Mouse (Mus musculus) adrenal gland, postnatal 25 days (tissue): ENCODE measurements around the gene Susd5. TPM values are rescaled to one million over a fixed set of nuclear protein-coding genes. Genes with fewer than 3 reads are reported as not detected.
"Not testable (repeated sequence)": the region's sequence is repeated elsewhere in the genome, so short reads cannot be mapped to it uniquely, and the experiment has no call there.

Experiments used
- DNase-seq: peaks from one replicate; pipeline ENCODE4 v3.0.0; 2021; ENCODE audit warnings: mixed read lengths
- total RNA-seq: library from RNA; stranded (reverse); gene quantifications from 2 replicates; pipeline ENCODE4 v1.2.3, GENCODE M21; 2021

The Susd5 gene
- total RNA-seq, 1 experiment from 2014 or later, result 0.12 TPM

- no peak for DNase-seq
Measured at GRCm38 (mm10) chr9:114073681-114074080, 16.7 kb downstream of the Susd5 start.

GRCm38 (mm10) chr9:114086422-114086821 is 29.5 kb downstream of the Susd5 start:
- DNase-seq, result no peak

DNA sequence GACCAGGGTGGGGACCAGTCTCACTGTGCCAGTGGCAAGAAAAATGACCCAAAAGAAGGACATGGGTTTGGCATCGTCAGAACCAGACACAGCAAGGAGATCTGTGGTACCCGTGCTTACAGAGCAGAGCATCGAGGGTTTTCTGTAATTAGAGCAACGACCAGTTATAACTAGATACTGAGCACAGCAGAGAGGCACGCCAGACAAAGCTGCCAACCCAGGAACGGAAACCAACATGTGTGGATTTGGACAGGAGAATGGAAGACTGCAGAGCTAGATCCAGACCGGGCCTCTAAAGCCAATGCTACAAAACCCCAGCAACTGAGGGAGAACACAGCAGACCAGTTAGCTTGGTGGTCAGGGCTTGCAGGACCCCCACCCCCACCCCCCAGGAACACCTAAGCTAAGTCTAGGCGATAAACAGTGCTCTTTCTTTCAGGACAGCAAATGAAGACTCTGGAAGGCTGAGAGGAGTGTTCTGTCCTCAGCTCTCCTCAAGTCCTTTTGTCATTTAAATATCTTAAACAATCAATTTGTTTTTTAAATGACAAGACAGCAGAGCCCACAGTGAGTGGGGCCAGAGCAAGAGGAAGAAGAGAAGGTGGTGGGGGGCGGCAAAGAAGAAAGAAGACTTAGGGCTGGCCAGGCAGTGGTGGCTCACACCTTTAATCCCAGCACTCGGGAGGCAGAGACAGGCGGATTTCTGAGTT is 30.3 kb downstream of the Susd5 start:
- no peak for DNase-seq

GRCm38 (mm10) chr9:114088885-114089284 is 31.9 kb downstream of the Susd5 start:
- not testable (repeated sequence) for DNase-seq

DNA sequence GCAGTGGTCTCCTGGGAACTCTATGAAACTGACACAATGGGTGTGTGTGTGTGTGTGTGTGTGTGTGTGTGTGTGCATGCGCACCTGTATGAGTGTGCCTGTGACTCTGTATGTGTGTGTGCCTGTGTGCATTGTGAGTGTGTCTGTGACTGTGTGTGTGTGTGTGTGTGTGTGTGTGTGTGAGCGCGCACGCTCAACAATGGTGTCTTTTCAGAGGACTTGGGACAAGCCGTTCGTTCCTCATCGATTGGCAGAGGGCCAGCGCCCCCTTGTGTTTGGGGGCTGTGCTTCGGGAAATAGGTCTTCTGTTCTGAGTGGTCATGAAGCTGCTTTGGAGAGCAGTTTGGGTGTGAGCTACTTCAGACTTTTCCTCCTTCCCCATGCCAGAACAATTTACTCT is 35.2 kb downstream of the Susd5 start:
- DNase-seq, result not testable (repeated sequence)

- DNase-seq, result no peak
Measured at GRCm38 (mm10) chr9:114094854-114095253, 37.9 kb downstream of the Susd5 start.

GRCm38 (mm10) chr9:114098716-114099302 is 41.9 kb downstream of the Susd5 start:
- DNase-seq, result no peak

DNA sequence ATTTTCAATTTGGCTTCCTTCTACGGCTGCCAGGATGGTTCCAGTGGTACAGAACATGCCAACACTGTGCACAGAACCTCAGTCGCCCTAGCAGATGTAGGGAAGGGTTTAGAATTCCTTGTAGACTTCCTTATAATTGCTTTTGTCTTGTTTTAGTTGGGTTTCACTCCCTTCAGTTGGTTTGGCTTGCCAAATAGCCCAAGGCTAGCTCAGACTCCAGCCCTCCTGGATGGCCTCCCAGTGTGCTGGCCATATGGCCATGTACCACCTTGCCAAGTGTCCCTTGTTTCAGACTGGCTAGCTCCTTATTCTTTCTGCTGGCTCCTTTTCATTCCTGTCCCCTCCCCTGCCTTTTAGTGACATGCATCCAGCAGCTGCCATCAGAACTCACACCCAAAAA is 53.3 kb downstream of the Susd5 start:
- no peak for DNase-seq

DNA sequence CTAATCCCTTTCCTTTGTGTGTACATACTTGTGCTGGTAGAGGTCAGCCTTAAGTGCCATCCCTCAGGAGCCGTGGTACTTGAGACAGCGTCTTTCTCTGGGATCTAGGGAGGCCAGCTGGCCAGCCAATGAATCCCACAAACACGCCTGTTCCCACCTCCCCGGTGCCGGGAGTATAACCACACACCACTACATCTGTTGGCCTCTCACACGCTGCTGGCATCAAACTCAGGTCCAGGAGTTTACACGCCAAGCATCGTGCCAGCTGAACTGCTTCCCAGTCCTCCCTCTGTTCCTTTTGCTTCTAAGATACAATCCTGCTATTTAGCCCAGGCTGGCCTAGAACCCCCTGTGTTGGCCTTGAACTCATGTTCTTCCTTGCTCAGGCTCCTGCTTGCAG is 54.2 kb downstream of the Susd5 start:
- DNase-seq, result no peak

GRCm38 (mm10) chr9:114112226-114112625 is 55.3 kb downstream of the Susd5 start:
- no peak for DNase-seq

DNA sequence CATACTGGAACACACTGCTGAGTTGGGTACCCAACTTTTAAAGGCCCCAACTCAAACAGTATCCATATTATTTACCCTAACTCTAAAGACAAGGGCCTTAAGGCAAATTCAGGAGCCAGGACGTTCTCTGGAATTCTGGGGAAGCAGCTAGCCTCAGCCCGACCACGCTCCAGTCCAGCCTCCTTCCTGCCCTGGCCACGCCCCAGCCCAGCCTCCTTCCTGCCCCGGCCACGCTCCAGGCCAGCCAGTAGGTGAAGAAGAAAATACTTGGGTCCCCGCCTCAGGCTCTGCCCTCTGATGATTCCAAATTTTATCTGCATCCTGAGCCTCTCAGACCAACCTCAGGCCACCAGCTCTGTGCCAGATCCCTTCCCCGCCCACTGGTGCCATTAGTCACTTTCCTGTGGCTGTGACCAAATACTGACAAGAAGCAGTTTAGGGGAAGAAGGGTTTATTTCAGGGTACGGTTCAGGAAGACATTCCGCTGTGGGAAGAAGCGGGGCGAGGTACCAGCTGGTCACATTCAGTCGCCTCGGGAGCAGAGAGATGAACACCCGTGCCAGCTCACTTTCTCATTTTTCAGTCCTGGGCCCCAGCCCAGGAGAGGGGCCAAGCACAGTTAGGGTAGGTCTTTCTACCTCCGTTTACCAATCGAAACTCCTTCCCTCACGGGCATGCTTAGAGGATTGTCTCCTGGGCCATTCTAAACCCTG is 57.1 kb downstream of the Susd5 start:
- no peak for DNase-seq

DNA sequence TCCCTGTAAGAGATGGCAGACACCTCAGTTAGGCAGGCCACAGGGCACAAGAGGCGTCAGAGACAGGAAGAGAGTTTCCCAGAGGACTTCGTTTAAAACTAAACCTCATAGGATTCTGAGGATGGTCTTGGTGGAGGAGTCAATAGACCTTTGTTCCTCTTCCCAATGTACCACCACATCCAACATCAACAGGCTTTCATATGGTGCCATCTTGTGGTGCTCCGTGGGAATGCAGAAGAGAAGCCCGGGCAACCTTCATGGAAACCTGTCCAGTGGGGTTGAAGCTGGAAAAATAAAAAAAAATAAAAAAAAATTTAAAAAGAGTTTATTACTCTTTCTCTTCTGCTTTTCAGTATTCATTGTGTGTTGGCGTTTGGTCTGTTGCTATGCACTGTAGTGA is 59.7 kb downstream of the Susd5 start:
- peak; percentile 54 for DNase-seq

- not testable (repeated sequence) for DNase-seq
Measured at GRCm38 (mm10) chr9:114122862-114123261, 65.9 kb downstream of the Susd5 start.

DNA sequence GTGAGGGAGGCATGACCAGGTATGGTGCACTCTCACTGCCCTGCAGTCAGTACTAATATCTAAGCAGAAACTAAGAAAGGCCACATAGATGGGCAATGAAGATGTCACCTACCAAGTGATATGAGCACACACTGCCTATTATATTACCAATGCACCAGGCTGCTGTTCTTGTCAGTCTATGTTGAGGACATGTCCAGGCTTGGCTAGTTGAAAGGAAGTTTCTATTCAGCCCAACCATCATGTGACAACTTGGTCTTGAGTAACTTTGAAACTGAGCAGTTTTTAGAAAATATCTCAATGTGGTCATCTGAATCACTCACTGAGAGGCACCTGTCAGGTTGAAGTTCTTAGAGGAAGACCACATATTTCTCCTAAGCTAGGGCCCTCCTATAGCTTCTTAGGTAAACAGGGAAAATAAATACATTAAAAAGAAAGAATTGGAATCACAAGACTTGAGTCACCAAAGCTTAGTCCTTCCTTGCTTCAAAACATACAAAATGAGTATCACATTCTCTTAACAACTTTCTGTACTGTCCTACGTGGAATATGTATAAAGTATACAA is 72.4 kb downstream of the Susd5 start:
- not testable (repeated sequence) for DNase-seq

Other genes starting within 250 kb of the Susd5 start
- gene Ubp1, start 126.2 kb upstream of the Susd5 start, total RNA-seq, result 76.9 and 79.6 TPM in 2 replicates
- gene Fbxl2, start 10.9 kb upstream of the Susd5 start, total RNA-seq, result 1.1 and 2.7 TPM in 2 replicates